Mouse (Mus musculus): ENCODE results near the gene Bcl7c. TPM values are rescaled to one million over a fixed set of nuclear protein-coding genes. Genes with fewer than 3 reads are reported as not detected.
"Not testable (repeated sequence)": the region's sequence is repeated elsewhere in the genome, so short reads cannot be mapped to it uniquely, and the experiment has no call there.

Gene Bcl7c
- polyA plus RNA-seq, 1 experiment from 2014 or later: 54.5 TPM

DNA sequence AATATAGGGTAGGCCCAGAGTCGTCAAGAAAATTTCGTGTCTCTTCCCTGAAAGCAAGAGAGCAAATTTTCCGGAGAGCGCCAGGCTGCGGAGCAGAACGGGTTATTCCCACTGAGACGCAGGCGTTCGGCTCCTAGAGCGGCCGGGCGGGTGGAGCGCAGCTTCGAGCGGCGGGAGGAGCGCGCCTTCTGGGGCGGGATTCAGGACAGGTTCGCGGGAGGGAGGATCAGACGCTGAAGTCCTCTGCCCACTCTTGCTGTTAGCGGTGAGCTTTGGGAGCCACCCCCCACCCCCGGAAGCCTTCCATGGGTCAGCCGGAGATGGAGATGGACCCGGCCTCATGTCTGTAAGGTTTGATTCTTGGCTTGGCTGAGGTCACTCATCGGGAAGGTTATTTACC lies 71.8 kb downstream of the Bcl7c start:
- Histone ChIP-seq H3K27me3 (ENCODE audit: insufficient read depth, low read length) (no peaks in the 10 kb centered on the region), H3K4me2 (replicated peaks; ENCODE audit: low read depth, low read length) (peak overlapping the region; percentile 59), H3K27ac (ENCODE audit: low read length) (no peak overlapping the region), H3K9me3 (ENCODE audit: low read length) (no peaks in the 10 kb centered on the region), H3K4me1 (ENCODE audit: insufficient read depth, low read length) (peaks cover 4% of the 10 kb centered on the region), H3K36me3 (ENCODE audit: insufficient read depth, low read length) (no peaks in the 10 kb centered on the region), H3K9ac (replicated peaks; ENCODE audit: low read length) (peak overlapping the region; percentile 61), H3K4me3 (ENCODE audit: low read length) (peak overlapping the region; percentile 51)
- peak; percentile 89 for ATAC-seq (ENCODE audit: low FRiP score, low TSS enrichment)
- WGBS: under 1% methylated on average over 27 of the region's 27 CpGs

DNA sequence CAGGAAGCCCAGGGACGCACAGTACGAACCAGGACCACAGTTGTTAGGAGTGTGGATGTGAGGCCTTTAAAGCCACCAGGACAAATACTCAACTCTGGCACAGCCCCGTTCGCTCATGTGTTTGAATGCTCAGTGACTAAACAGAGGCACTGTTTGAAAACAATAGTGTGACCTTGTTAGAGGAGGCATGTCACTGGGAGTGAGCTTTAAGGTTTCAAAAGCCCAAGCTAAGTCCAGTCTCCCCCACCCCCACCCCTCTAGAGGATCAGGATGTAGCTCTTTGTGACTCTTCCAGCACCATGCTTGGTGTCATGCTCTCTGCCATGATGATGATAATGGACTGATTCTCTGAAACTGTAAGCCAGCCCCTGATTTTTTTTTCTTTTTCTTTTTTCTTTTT lies 77.3 kb downstream of the Bcl7c start:
- WGBS: 88% methylated on average over 4 of the region's 4 CpGs

DNA sequence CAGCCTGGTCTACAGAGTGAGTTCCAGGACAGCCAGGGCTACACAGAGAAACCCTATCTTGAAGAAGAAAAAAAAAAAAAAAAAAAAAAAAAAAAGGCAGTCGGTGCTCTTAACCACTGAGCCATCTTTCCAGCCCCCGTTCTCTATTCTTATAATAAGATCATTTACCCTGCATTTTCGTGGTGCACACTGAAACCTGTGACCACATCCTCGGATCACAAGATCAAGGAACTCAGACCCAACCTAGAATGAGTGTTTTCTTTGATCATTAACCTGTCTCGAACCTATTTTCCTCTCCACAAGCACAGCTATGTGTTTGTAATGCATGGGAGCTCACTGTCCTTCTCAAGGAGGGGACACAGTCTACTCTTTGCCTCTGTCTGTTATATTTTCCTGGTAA lies 80.1 kb downstream of the Bcl7c start:
- 67% methylated on average over 5 of the region's 5 CpGs for WGBS
- Histone ChIP-seq H3K9me3 (ENCODE audit: low read length) (no peaks in the 10 kb centered on the region), H3K4me3 (ENCODE audit: low read length) (no peak overlapping the region), H3K4me2 (replicated peaks; ENCODE audit: low read depth, low read length) (no peak overlapping the region), H3K4me1 (ENCODE audit: insufficient read depth, low read length) (no peaks in the 10 kb centered on the region), H3K27me3 (ENCODE audit: insufficient read depth, low read length) (no peaks in the 10 kb centered on the region), H3K9ac (replicated peaks; ENCODE audit: low read length) (no peak overlapping the region), H3K36me3 (ENCODE audit: insufficient read depth, low read length) (no peaks in the 10 kb centered on the region), H3K27ac (ENCODE audit: low read length) (no peak overlapping the region)
- no peak for ATAC-seq (ENCODE audit: low FRiP score, low TSS enrichment)

More for the DNA sequence above, 77.3 kb downstream of the Bcl7c start:
- no peak overlapping the region for H3K27ac ChIP-seq (ENCODE audit: low read length)
- no peak overlapping the region for H3K4me3 ChIP-seq (ENCODE audit: low read length)
- H3K9me3 ChIP-seq (ENCODE audit: low read length): no peaks in the 10 kb centered on the region
- H3K36me3 ChIP-seq (ENCODE audit: insufficient read depth, low read length): no peaks in the 10 kb centered on the region
- H3K4me1 ChIP-seq (ENCODE audit: insufficient read depth, low read length): no peaks in the 10 kb centered on the region
- no peak overlapping the region for H3K4me2 ChIP-seq (replicated peaks; ENCODE audit: low read depth, low read length)
- no peak overlapping the region for H3K9ac ChIP-seq (replicated peaks; ENCODE audit: low read length)
- no peaks in the 10 kb centered on the region for H3K27me3 ChIP-seq (ENCODE audit: insufficient read depth, low read length)
- no peak for ATAC-seq (ENCODE audit: low FRiP score, low TSS enrichment)

DNA sequence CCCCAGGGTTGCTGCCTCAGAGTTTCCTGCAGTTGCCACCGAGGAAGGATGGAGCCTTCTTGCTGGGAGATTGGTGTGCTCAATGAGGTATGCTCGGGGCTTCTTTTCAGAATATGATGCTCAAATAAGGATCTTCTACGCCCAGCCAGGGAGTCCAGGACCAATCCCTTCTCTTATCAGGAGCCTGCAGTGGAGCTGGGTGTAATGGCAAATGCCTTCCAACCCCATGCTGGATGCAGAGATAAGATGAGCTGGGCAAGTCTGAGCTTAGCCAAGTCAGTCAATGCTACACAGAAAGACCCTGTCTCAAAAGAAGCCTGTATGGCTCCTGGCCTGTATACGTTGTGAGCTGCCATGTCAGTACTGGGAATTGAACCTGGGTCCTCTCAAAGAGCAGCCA lies 82.3 kb downstream of the Bcl7c start:
- H3K4me3 ChIP-seq (ENCODE audit: low read length): no peak overlapping the region
- H3K9ac ChIP-seq (replicated peaks; ENCODE audit: low read length): no peak overlapping the region
- no peaks in the 10 kb centered on the region for H3K9me3 ChIP-seq (ENCODE audit: low read length)
- no peaks in the 10 kb centered on the region for H3K27me3 ChIP-seq (ENCODE audit: insufficient read depth, low read length)
- H3K4me1 ChIP-seq (ENCODE audit: insufficient read depth, low read length): no peaks in the 10 kb centered on the region
- WGBS: 94% methylated on average over 4 of the region's 4 CpGs
- no peak for ATAC-seq (ENCODE audit: low FRiP score, low TSS enrichment)
- H3K27ac ChIP-seq (ENCODE audit: low read length): no peak overlapping the region
- no peaks in the 10 kb centered on the region for H3K36me3 ChIP-seq (ENCODE audit: insufficient read depth, low read length)
- H3K4me2 ChIP-seq (replicated peaks; ENCODE audit: low read depth, low read length): no peak overlapping the region

DNA sequence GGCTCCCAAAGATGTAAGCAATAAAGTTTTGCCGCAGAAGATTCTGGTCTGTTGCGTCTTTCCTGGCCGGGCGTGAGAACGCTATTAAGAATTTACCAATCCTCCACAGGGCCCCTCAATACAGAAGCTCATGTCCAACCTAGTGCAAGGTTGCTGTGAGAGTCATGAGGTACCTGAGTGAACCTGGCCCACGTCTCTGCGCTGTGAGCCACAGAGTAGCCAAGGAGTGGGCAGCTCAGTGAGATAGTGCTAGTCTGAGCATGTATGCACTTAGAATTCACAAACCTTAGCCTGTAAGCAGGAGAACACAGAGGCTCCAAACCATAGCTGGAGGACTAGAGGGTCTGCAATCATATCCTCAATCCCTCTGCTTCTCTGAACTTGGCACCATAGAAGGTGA lies 82.7 kb downstream of the Bcl7c start:
- Histone ChIP-seq H3K9ac (replicated peaks; ENCODE audit: low read length) (no peak overlapping the region), H3K4me1 (ENCODE audit: insufficient read depth, low read length) (no peaks in the 10 kb centered on the region), H3K9me3 (ENCODE audit: low read length) (no peaks in the 10 kb centered on the region), H3K36me3 (ENCODE audit: insufficient read depth, low read length) (no peaks in the 10 kb centered on the region), H3K27ac (ENCODE audit: low read length) (no peak overlapping the region), H3K4me3 (ENCODE audit: low read length) (no peak overlapping the region), H3K4me2 (replicated peaks; ENCODE audit: low read depth, low read length) (no peak overlapping the region), H3K27me3 (ENCODE audit: insufficient read depth, low read length) (no peaks in the 10 kb centered on the region)
- no peak for ATAC-seq (ENCODE audit: low FRiP score, low TSS enrichment)
- 96% methylated on average over 7 of the region's 7 CpGs for WGBS

DNA sequence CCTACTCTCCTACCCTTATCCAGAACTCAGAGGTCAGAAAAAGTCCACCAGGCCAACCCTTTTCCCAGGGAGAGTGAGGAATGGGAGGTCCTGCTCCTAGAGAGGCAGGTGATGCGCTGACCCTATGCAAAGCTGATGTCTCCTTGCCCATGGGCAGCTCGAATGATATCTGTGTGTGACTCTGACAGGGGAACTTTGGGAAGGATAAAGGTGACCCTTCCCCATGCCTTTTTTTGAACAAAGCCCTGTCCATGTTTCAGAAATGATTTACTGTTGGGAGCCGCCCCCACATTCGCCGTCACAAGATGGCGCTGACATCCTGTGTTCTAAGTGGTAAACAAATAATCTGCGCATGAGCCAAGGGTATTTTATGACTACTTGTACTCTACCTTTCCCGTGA lies 90.3 kb downstream of the Bcl7c start:
- not testable (repeated sequence) for H3K4me2 ChIP-seq (replicated peaks; ENCODE audit: low read depth, low read length); H3K36me3 ChIP-seq (ENCODE audit: insufficient read depth, low read length); H3K9ac ChIP-seq (replicated peaks; ENCODE audit: low read length); H3K27ac ChIP-seq (ENCODE audit: low read length); H3K9me3 ChIP-seq (ENCODE audit: low read length); H3K27me3 ChIP-seq (ENCODE audit: insufficient read depth, low read length); H3K4me3 ChIP-seq (ENCODE audit: low read length); ATAC-seq (ENCODE audit: low FRiP score, low TSS enrichment)
- 92% methylated on average over 6 of the region's 8 CpGs for whole genome bisulfite sequencing
- peaks cover 16% of the 10 kb centered on the region for H3K4me1 ChIP-seq (ENCODE audit: insufficient read depth, low read length)

DNA sequence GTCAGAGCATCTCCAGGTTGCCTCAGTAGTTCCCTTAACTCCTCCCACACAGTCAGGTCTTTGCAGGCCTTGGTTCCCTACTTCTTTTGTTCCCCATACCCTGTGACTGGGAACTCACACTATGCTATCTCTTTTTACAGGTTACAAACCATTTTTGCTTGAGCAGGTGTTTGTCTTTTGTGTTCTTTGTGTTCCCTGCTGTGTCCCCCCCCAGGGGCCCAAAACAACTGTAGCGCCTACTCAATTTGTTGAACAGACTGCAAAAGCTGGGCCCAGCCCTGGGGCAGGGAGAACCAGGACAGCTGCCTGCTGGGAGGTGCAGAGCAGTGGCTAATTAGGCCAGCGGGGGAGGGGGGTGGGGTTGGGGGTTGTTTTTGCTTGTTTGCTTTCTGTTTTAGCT lies 90.8 kb downstream of the Bcl7c start:
- Histone ChIP-seq H3K9ac (replicated peaks; ENCODE audit: low read length) (no peak overlapping the region), H3K4me3 (ENCODE audit: low read length) (no peak overlapping the region), H3K27ac (ENCODE audit: low read length) (no peak overlapping the region), H3K9me3 (ENCODE audit: low read length) (no peaks in the 10 kb centered on the region), H3K27me3 (ENCODE audit: insufficient read depth, low read length) (no peaks in the 10 kb centered on the region), H3K36me3 (ENCODE audit: insufficient read depth, low read length) (no peaks in the 10 kb centered on the region), H3K4me2 (replicated peaks; ENCODE audit: low read depth, low read length) (no peak overlapping the region), H3K4me1 (ENCODE audit: insufficient read depth, low read length) (peaks cover 17% of the 10 kb centered on the region)
- WGBS: 75% methylated on average over 2 of the region's 2 CpGs
- ATAC-seq (ENCODE audit: low FRiP score, low TSS enrichment): no peak

DNA sequence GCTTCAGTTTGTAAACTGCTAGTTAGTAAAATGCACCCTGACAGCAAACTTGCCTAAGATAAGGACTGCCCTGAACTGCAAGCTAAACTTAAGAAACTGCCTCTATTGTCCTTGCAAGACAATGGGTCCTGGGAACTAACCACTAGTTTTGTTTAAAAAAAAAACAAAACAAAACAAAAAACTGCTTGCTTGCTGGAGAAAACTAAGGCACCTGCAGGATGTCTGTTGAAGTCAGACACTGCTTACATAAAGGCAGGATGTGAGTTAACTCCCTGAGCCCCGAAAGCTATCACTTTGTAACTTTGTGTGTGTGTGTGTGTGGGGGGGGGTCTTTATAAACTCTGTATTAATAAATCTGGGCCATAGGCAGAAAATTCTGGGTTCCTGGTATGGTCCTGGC lies 91.9 kb downstream of the Bcl7c start:
- H3K4me1 ChIP-seq (ENCODE audit: insufficient read depth, low read length): peaks cover 17% of the 10 kb centered on the region
- no peak overlapping the region for H3K4me3 ChIP-seq (ENCODE audit: low read length)
- no peak overlapping the region for H3K4me2 ChIP-seq (replicated peaks; ENCODE audit: low read depth, low read length)
- no peak overlapping the region for H3K9ac ChIP-seq (replicated peaks; ENCODE audit: low read length)
- ATAC-seq (ENCODE audit: low FRiP score, low TSS enrichment): no peak
- no peak overlapping the region for H3K27ac ChIP-seq (ENCODE audit: low read length)
- peaks cover 11% of the 10 kb centered on the region for H3K36me3 ChIP-seq (ENCODE audit: insufficient read depth, low read length)
- peaks cover 4% of the 10 kb centered on the region; the same call in 1 of the 2 replicates for H3K9me3 ChIP-seq (ENCODE audit: low read length)
- 69% methylated on average over 1 of the region's 1 CpGs for WGBS
- no peaks in the 10 kb centered on the region for H3K27me3 ChIP-seq (ENCODE audit: insufficient read depth, low read length)

DNA sequence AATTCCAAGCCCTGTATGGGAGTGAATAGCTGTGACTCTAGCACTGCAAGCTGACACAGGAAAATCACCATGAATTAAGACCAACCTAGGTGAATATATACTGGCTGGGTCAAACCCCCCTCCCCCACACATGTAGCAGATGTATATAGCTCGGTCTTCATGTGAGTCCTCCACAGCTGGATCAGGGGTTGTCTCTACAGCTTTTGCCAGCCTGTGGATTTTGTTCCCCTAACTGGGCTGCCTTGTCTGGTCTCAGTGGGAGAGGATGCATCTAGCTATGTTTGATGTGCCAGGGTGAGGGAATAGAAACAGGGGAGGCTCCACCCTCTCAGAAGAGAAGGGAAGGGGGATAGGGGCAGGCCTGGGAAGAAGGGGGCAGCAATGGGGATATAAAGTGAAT lies 92.4 kb downstream of the Bcl7c start:
- H3K4me3 ChIP-seq (ENCODE audit: low read length): no peak overlapping the region
- 58% methylated on average over 1 of the region's 1 CpGs for WGBS
- H3K9ac ChIP-seq (replicated peaks; ENCODE audit: low read length): no peak overlapping the region
- no peak overlapping the region for H3K4me2 ChIP-seq (replicated peaks; ENCODE audit: low read depth, low read length)
- no peak for ATAC-seq (ENCODE audit: low FRiP score, low TSS enrichment)
- peaks cover 7% of the 10 kb centered on the region; the same call in 1 of the 2 replicates for H3K9me3 ChIP-seq (ENCODE audit: low read length)
- peaks cover 16% of the 10 kb centered on the region for H3K36me3 ChIP-seq (ENCODE audit: insufficient read depth, low read length)
- peaks cover 17% of the 10 kb centered on the region for H3K4me1 ChIP-seq (ENCODE audit: insufficient read depth, low read length)
- no peaks in the 10 kb centered on the region for H3K27me3 ChIP-seq (ENCODE audit: insufficient read depth, low read length)
- no peak overlapping the region for H3K27ac ChIP-seq (ENCODE audit: low read length)

DNA sequence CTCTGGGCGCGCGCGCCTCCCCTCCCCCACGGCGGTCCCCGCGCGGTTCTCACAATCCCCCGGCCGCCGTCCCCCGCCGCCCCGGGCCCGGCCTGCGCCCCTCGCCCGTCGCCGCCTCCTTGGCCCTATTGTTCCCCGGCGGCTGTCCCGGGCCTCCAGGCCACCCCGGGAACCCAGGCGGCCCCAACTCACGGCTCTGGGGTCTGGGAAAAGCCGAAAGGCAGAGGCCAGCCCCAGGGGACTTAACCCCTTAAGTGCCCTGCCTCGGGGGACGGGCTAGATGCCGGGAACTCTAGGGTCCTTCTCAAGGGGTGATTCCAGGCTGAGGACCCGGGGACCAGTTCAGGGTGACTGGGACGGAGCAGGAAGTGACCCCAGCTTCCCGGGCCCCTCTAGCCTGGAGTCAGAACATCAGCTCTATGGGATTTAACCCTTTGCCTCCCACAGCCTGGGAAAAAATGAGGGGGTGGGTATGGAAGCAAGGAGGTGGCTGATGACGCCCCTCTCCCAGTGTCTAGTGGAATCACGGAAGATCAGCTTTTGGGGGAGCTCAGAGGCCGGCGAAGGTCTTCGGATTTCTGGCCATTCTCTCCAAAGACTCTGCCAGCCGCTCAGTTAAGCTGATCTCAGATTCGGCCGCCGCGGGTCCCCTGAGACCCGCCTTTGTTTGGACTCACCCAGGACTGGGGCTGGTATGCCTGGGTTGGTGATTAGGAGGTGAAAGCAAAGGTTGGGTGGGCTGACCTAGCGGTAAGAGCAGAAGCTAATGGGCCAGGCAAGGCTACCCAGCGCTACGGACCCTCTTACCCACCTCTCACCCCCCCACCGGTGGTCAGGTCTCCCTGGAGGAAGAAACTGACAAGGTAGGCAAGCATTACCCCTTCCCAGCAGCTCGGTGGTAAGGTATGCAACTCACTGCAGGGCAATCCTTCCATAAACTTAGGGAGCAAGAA lies 93.6 kb downstream of the Bcl7c start, which contains the start of gene Zfp629:
TSS of gene Zfp629 (minus strand) at position 907 of the 953 bp plus-strand sequence.
- H3K9me3 ChIP-seq (ENCODE audit: low read length): peaks cover 7% of the 10 kb centered on the region; the same call in 1 of the 2 replicates
- H3K4me2 ChIP-seq (replicated peaks; ENCODE audit: low read depth, low read length): peak within 1 kb of the TSS; percentile 81
- no peaks in the 10 kb centered on the region for H3K27me3 ChIP-seq (ENCODE audit: insufficient read depth, low read length)
- peak within 1 kb of the TSS; percentile 100 for H3K4me3 ChIP-seq (ENCODE audit: low read length)
- WGBS: under 1% methylated on average over 49 of the region's 50 CpGs
- H3K4me1 ChIP-seq (ENCODE audit: insufficient read depth, low read length): peaks cover 17% of the 10 kb centered on the region
- peak within 1 kb of the TSS; percentile 99 for H3K9ac ChIP-seq (replicated peaks; ENCODE audit: low read length)
- peak; percentile 93 for ATAC-seq (ENCODE audit: low FRiP score, low TSS enrichment)
- peaks cover 28% of the 10 kb centered on the region for H3K36me3 ChIP-seq (ENCODE audit: insufficient read depth, low read length)
- H3K27ac ChIP-seq (ENCODE audit: low read length): peak within 1 kb of the TSS; percentile 94
